Mouse (Mus musculus) megakaryocyte, embryonic 14.5 days (primary cell): ENCODE results near the gene BC048679.

Experiments used
- FLI1 ChIP-seq: IDR thresholded peaks from 2 replicates; pipeline ENCODE4 v1.6.1; 2012; ENCODE audit warnings: low read length, inconsistent platforms, mixed read lengths
- GATA1 ChIP-seq: IDR thresholded peaks from 3 replicates; pipeline ENCODE4 v1.6.1; 2012; ENCODE audit warnings: mixed read lengths, low read length, inconsistent platforms, borderline replicate concordance

- no peak for TF ChIP-seq GATA1
- TF ChIP-seq FLI1 = peak; percentile 86; the same call in 1 of the 2 replicates
Measured at GRCm38 (mm10) chr7:81523008-81523662, 25.1 kb upstream of the BC048679 start.
